Mouse (Mus musculus) heart, postnatal 14 days (tissue): Measurements from ENCODE around the gene Rpf2. TPM values are rescaled to one million over a fixed set of nuclear protein-coding genes. Genes with fewer than 3 reads are reported as not detected.

Experiments
- DNase-seq, 2 experiments: peaks; one replicate each; pipeline ENCODE4 v3.0.0; 2021 to 2022
- intact Hi-C: fragments of 180-260 bp; cut with DNase I; formaldehyde crosslinking; loops from one replicate; pipeline ENCODE4 v1.15.1; 2025
- total RNA-seq, 2 experiments: library from RNA; stranded (reverse); gene quantifications; 2 replicates each; pipeline ENCODE4 v1.2.3; 2021

Rpf2 gene
- total RNA-seq, 2 experiments from 2014 or later = 8.2 to 11.2 TPM

DNA sequence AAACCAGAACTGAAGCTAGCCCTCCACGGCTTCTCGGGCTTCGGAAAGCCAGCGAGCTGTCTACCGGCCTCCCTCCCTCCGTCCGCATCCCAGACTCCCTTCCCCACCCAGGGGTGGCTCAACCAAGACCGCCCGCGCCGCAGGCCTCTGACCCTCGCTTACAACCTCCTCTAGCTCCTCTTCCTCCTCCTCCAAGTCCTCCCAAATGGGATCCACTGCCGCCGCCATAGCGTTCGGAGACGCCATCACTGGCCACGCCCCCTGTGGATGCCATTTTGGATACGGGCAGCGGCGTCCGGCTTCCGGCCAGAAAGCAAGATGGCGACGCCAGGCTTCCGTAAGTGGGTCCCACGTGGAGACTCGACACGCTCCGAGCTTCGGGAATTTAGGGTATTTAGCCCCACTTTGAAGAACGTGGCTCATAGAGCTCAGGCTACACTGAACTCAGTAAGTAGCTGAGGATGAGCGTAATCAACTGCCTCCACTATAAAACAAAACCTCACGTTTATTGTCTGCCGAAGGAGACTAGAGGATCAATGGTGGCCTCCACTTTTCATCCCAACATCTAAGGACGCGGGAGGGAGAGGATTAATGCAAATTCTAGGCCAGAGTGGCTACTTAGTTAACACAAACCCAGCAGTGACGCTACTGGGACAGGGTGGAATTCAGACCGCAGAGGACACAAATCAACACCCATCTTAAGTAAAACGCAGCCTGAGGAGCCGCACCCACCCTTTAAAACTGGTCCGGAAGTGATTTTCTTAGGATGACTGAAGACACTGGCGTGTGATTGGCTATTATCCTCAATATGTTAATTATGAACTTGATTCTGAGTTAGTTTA lies 10.8 kb upstream of the Rpf2 start, which contains the start of gene Gtf3c6:
Gtf3c6 (minus strand) TSS at position 695 of the 842 bp plus-strand sequence.
- DNase-seq = peak; percentile 93 to 97
- intact Hi-C loops = loop anchor here (2.0 to 10.0 kb wide), 3 partner anchors 43 to 367 kb away; no protein-coding TSS in a partner anchor

DNA sequence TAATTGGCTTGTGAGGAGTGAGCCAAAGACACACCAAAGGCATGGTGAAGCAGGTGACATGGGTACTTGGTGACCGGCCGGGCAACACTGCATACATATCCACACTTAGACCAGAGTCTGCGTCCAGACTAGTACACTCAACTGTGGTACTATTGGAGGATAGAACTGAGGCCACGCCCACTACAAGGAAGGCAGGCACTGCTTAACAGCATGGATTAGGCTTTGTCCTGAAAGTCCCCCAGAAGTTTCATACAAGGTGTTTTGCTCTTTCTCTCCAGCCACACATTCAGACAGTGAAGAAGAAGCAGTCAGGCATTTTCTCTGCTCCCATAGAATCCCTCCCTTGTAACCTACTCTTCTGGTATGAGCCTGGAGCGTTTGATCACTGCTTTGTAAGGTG lies 9.9 kb upstream of the Rpf2 start:
- intact Hi-C loops = loop anchor here (10.0 kb wide), 1 partner anchor 368 kb away; no protein-coding TSS in a partner anchor
- DNase-seq = peak; percentile 30 to 51

GRCm38 (mm10) chr10:40250969-40251368 lies 4.1 kb upstream of the Rpf2 start:
- no peak for DNase-seq
- intact Hi-C loops = loop anchor here (10.0 kb wide), 1 partner anchor 374 kb away; no protein-coding TSS in a partner anchor

GRCm38 (mm10) chr10:40249625-40250024 lies 2.8 kb upstream of the Rpf2 start:
- DNase-seq = no peak
- intact Hi-C loops = loop anchor here (10.0 kb wide), 2 partner anchors 355 to 375 kb away; partner anchors contain the start of gene Mfsd4b4

DNA sequence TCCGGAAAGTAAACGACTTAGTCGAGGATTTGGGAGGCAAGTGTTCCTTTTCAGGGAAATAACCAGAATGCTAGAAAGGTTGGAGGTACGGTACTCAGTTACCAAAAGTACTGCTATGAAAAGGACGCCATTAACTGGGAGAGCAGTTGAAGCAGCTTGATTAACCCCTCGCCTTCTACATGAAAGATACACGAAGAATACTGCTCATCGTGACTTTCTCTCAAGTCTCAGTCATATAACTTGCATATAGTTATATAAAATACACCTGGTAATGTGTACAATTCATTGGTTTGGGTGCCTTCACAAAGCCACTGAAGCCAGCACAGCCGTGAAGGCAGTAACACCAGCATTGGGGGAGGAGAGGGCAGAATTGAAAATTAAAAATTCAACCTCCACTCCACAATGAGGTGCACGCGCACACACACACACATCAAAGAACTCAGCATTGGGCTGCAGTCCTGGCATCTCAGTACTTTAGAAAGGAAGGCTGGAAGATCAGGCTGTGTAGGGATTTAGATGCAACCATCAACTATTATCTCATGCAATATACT lies 405 bp upstream of the Rpf2 start:
- intact Hi-C loops = loop anchor here (10.0 kb wide), 1 partner anchor 352 kb away; the partner anchor contains the start of gene Mfsd4b4
- DNase-seq = no peak

- DNase-seq = no peak
- intact Hi-C loops = no loop called here
Measured at GRCm38 (mm10) chr10:40237826-40238225, 9.0 kb downstream of the Rpf2 start.

GRCm38 (mm10) chr10:40233241-40233640 lies 13.6 kb downstream of the Rpf2 start:
- intact Hi-C loops = no loop called here

DNA sequence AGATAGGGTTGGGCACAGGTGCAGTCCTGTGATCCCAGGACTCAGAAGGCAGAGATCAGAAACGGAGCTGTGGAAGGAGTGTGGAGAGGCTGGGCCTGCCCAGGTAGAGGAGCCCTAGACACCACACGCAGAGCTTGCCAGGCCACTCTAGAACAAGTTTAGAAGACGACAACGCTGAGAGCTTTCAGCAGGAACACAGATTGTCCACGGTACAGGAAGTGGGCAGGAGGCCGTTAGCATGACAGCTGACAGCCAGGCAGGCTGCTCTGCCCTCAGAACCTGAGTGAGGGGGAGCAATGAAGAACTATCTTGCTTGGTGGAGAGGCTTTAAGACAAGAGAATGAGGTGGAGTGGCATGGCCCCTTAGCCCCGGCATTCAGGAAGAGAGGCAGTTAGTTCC lies 14.4 kb downstream of the Rpf2 start:
- intact Hi-C loops = no loop called here

More at GRCm38 (mm10) chr10:40233241-40233640, 13.6 kb downstream of the Rpf2 start:
- DNase-seq = no peak

DNA sequence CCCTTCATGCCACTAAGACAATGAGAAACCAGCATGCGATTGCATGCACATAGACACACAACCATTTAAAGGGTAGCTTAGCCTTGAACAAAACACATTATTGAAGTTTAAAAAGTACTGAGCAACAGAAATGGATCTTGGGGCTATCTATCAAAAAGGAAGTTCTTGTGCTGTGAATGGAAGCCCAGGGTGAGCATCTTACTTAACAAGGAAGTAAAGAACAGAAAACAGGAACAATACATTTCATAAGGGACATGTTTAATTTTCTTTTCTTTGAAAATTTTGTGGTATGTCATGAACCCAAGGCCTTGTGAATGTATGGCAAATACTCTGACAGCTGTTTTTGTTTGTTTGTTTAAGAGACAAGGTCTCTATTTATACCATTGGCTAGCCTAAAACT lies 17.1 kb downstream of the Rpf2 start:
- intact Hi-C loops = no loop called here
- DNase-seq = no peak

More for the DNA sequence above, 14.4 kb downstream of the Rpf2 start:
- DNase-seq = no peak

DNA sequence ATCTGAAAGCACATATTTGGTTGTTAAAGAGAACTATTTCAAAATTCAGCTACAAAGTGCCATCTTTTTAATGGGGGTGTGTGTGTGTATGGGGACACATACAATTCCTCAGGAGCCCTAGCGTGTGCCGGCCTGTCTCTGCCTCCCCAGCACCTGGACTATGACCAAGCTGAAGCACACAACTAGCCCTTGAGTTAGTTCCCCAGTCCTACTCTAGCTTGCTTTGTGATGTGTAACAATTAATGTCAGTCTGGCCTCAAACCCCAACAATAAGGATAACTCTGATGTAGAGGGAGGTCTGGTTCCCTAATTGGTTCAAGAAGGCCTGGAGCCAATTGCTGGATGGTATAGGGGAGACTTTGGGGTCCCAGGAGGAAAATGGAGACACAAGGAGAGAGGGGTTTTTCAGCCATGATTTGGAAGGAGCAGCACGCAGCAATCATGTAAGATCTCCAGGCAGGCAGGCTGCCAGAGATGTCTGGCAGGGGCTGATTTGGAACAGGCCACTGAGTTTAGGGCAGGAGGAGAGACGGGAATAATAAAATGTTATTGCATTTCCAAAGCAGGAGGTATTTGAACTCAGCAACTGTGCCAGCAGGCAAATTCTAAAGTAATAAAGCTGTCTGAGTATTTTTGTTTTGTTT lies 19.1 kb downstream of the Rpf2 start:
- DNase-seq = no peak
- intact Hi-C loops = no loop called here

DNA sequence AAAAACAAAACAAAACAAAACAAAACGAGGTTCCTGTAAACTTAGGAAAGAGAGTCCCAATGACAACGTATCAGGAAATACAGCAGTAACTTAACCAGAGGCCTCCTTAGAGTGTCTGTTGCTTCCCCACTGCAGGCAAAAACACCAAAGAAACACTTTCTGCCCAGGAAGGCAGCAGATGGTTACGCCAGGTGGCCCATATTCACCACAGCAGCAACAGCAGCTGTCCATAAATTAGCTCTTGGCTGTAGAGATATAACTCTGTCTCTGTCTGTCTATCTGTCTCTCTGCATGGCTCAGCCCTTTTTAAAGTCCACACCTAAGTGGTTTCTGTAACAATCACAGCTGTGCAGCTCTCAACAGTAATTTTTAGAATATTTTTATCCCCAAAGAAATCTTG lies 28.0 kb downstream of the Rpf2 start:
- intact Hi-C loops = no loop called here
- DNase-seq = no peak

DNA sequence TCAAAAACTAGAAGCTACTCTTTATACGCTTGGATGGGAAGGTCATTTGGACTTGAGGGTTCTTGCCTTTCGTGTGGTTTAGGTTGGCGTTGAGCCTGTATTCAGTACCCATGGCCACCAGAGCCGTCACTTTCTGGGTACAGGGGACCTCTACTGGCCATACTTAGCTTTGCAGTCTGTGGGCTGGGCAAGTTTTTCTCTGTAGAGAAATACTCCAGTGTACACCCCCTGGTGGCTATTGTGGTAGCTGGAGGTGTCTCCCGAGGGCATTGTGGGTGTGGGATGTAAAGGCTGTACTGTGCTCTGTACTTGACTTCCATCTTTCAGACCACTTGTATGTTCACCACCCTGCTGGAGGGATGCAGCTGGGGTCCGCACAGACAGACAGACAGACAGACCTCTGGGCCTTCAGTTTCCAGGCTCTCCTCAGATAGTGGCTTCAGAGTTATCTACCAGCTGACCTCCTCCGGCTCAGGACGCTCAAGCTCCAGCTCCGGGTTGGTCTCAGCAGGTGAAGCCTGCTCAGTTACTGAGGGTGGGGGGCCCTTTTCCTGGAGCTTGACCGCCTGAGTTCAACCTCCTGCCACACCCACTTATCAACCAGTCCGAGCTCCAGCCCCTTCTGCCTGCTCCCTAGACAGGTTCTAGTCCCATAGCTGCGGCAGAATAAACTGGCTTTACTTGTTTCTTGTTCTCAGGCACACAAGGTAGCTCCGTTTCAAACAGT lies 34.2 kb downstream of the Rpf2 start:
- peak; percentile 84 to 94 for DNase-seq
- intact Hi-C loops = loop anchor here (1.0 to 5.0 kb wide), 2 partner anchors 159 to 255 kb away; no protein-coding TSS in a partner anchor

- intact Hi-C loops = no loop called here
Measured at GRCm38 (mm10) chr10:40195001-40195400, 51.8 kb downstream of the Rpf2 start.

DNA sequence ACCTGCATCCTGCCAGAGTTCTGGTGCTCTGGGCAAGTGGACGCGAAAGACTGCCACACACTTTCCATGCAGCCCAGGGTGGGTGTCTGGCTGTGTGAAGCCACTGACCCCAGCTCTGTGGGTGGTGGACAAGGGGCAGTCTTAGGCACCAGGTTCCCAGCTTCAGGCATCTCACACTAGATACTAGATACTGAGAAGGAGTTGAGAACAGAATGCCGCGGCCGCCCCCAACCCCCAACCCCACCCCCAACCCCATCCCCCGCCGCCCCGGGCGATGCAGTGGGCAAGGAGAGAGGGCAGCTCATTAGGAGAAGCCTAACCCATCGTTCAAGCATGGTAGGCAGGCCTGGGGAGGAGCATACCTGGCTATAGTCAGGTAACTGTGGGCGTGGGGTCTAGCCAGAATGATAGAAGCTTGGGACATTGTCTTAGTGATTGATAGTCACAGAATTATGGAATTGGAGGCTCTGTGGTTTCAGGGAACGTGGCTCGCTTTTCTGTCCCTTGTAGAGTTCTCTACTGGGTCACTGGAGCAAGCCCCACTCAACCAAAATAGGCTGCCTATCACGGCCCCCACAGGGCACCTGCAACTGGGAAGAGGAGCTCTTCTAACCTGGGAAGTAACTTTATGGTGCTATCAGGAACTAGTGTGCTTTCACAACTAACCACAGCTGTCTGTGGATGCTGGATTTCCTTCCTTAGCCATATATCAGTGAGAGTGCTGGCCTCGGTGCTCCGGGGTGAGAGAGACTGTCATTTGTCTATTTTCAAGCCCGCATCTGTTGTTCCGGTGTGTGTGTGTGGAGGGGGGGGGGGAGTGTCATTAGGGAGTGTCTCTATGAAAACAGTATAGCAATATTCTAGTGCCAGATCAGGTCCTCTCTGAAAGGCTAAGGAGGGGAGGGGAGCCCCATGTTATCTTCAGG lies 54.6 kb downstream of the Rpf2 start:
- DNase-seq = no peak
- intact Hi-C loops = no loop called here

More at GRCm38 (mm10) chr10:40195001-40195400, 51.8 kb downstream of the Rpf2 start:
- DNase-seq = no peak

DNA sequence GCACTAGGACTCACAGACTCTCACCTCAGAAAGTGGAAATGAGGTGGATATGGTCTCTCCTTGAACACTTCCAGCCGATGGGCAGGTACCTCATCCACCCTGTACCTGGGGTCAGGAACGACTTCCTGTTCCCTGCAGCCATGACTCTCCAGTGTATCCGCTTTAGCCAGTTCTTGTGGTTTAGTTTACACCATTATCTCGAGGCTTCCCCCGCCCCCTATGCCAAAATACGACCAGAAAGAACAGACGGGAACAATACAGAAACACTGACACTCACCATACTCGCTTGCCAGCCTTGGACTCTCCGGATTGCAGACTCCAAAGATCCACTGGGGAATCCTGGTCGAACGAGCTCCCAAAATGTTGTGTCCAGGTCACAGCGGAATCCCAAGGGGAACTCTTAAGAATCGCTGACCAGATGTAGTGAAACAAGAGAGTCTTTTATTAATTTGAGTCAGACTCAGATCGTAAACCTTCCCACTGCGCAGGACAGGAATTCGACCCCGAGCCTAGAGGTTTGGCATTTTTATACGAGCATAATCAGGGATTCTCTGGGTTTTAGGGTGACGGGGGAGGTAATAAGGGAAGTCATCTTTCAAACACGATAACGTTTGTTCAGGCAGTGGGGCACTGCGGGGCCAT lies 55.4 kb downstream of the Rpf2 start:
- intact Hi-C loops = no loop called here
- no peak for DNase-seq

GRCm38 (mm10) chr10:40190871-40191270 lies 56.0 kb downstream of the Rpf2 start:
- intact Hi-C loops = no loop called here
- DNase-seq = no peak

GRCm38 (mm10) chr10:40189689-40190088 lies 57.1 kb downstream of the Rpf2 start:
- DNase-seq = no peak
- intact Hi-C loops = no loop called here

DNA sequence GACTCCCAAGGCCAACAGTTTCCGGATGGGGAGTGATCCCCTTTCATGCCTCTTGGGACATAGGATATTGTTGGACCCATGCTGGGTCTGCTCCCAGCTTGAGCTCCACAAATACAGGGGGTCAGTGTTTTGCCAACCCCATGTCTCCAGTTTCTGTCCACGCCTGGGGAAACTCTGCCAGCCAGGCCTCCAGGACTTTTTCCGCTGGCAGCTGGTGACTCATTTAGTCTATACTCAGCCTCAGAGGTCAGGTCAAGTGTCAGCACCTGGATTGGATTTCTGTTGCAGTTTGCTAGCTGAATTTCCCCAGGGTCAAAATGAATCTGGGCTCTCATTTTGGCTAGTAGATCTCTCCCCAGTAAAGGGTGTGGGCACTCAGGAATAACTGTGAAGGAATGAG lies 58.0 kb downstream of the Rpf2 start:
- intact Hi-C loops = no loop called here
- DNase-seq = no peak

DNA sequence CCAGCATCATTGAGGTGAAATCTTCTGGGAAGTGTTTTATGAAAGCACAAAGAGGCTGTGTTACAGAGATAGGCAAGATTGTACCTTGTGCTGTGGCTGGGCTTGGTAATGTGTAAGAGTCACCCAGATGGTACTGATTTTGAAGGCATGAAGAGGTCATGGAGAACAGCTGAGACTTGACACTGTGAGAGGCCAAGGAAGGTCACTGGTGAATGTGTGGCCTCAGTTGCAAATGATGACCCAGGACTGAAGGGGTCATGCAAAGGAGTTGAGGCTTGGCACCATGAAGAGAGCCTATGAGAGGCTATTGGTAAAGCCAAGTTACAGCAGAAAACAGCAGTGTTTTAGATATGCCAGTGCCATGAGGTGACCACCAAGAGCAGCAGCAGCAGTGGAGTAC lies 60.9 kb downstream of the Rpf2 start:
- no peak for DNase-seq
- intact Hi-C loops = no loop called here
